Mouse (Mus musculus) lung, embryonic 15.5 days (tissue): ENCODE measurements at regions not wholly inside any gene's neighbourhood (a gene's known extent, or its start where the extent isn't known, plus 50 kb on each side); places are given as distances from the start of the nearest gene placed in this dataset.

Experiments used
- ATAC-seq: fragments of 200-750 bp; cut with Nextera tagmentation; 2 replicates; pipeline ENCODE4 v1.8.0; 2017; ENCODE audit warnings: moderate number of reproducible peaks, borderline replicate concordance; ENCODE audit not compliant: low FRiP score, low TSS enrichment; ENCODE audit errors: extremely low read depth
- H3K27ac ChIP-seq: fragments of 300-500 bp; sonication (generic); 2 replicates; pipeline ENCODE4 v1.5.1; 2015; ENCODE audit warnings: moderate library complexity, mild to moderate bottlenecking, inconsistent platforms
- H3K27me3 ChIP-seq: fragments of 300-500 bp; sonication (generic); 2 replicates; pipeline ENCODE4 v1.6.1; 2015; ENCODE audit warnings: inconsistent platforms
- H3K36me3 ChIP-seq: fragments of 300-500 bp; sonication (generic); 2 replicates; pipeline ENCODE4 v1.6.1; 2015; ENCODE audit warnings: inconsistent platforms
- H3K4me1 ChIP-seq: fragments of 300-500 bp; sonication (generic); 2 replicates; pipeline ENCODE4 v1.6.1; 2015; ENCODE audit warnings: inconsistent platforms
- H3K4me2 ChIP-seq: fragments of 300-500 bp; sonication (generic); 2 replicates; pipeline ENCODE4 v1.6.1; 2015; ENCODE audit warnings: inconsistent platforms, mild to moderate bottlenecking, moderate library complexity
- H3K4me3 ChIP-seq: fragments of 300-500 bp; sonication (generic); 2 replicates; pipeline ENCODE4 v1.5.1; 2015; ENCODE audit warnings: mild to moderate bottlenecking, inconsistent platforms
- H3K9ac ChIP-seq: fragments of 300-500 bp; sonication (generic); 2 replicates; pipeline ENCODE4 v1.6.1; 2015; ENCODE audit warnings: inconsistent platforms
- H3K9me3 ChIP-seq: fragments of 300-500 bp; sonication (generic); 2 replicates; pipeline ENCODE4 v1.6.1; 2016; ENCODE audit warnings: inconsistent platforms
- WGBS: fragments of 180-500 bp; shearing (Covaris S2); methylation state at CpG from one replicate; pipeline ENCODE4 v1.1.7; 2015; 5-methylcytosine and 5-hydroxymethylcytosine counted together

GRCm38 (mm10) chr6:4413201-4413600 lies 91.4 kb upstream of the Col1a2 start:
- Histone ChIP-seq H3K27ac (no peak overlapping the region), H3K9ac (no peak overlapping the region), H3K4me1 (0 out of 2 replicates have a peak, but pooled peaks cover 3% of the 10 kb centered on the region), H3K4me2 (no peak overlapping the region), H3K9me3 (no peaks in the 10 kb centered on the region), H3K36me3 (no peaks in the 10 kb centered on the region), H3K27me3 (no peaks in the 10 kb centered on the region), H3K4me3 (no peak overlapping the region)
- ATAC-seq = no peak
- 83% methylated on average over 3 of the region's 3 CpGs for WGBS

DNA sequence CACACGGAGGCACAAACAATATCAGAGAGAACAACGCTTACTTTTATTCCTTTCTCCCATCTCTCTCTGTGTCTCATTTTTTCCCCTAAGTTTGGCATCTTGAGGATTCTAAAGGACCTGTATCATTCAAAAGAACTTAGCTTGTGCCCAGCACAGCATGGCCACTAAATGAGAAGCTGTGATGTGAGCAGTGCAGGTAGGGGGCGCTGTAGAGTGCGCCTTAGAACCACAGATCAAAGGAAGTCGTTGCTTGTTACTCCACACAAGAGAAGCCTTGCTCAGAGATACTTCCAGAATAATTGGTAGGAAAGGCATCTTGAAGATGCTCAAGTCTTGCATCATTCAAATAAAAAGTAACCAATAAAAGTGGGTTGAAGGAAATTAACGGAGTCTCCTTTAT lies 90.4 kb upstream of the Col1a2 start:
- no peak overlapping the region for H3K27ac ChIP-seq
- H3K4me1 ChIP-seq = peaks cover 11% of the 10 kb centered on the region
- H3K36me3 ChIP-seq = no peaks in the 10 kb centered on the region
- H3K9ac ChIP-seq = no peak overlapping the region
- no peak overlapping the region for H3K4me2 ChIP-seq
- H3K9me3 ChIP-seq = no peaks in the 10 kb centered on the region
- ATAC-seq = no peak
- no peaks in the 10 kb centered on the region for H3K27me3 ChIP-seq
- WGBS = 40% methylated on average over 6 of the region's 6 CpGs
- no peak overlapping the region for H3K4me3 ChIP-seq

DNA sequence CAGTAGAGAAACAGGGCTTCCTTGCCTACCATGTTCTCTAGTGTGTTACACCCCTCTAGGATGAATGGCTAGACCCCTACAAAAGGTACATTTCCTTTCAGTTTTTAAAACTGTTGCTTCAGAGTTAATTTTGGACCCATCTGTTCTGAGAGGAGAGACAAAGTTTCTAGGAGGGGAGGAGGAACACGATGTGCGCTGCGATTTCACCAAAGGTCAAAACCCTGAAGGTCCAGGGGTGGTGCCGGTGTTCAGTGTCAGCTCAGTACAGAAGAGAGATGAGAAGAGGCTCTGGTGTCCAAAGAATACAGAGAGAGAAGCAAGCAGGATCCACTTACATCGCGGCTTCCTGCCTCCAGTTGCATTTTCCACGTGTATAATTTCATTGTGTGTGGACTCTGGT lies 89.4 kb upstream of the Col1a2 start:
- no peaks in the 10 kb centered on the region for H3K9me3 ChIP-seq
- no peaks in the 10 kb centered on the region for H3K27me3 ChIP-seq
- no peak overlapping the region for H3K27ac ChIP-seq
- H3K36me3 ChIP-seq = no peaks in the 10 kb centered on the region
- H3K9ac ChIP-seq = no peak overlapping the region
- ATAC-seq = no peak
- H3K4me1 ChIP-seq = peaks cover 13% of the 10 kb centered on the region
- WGBS = 76% methylated on average over 7 of the region's 7 CpGs
- no peak overlapping the region for H3K4me3 ChIP-seq
- no peak overlapping the region for H3K4me2 ChIP-seq

DNA sequence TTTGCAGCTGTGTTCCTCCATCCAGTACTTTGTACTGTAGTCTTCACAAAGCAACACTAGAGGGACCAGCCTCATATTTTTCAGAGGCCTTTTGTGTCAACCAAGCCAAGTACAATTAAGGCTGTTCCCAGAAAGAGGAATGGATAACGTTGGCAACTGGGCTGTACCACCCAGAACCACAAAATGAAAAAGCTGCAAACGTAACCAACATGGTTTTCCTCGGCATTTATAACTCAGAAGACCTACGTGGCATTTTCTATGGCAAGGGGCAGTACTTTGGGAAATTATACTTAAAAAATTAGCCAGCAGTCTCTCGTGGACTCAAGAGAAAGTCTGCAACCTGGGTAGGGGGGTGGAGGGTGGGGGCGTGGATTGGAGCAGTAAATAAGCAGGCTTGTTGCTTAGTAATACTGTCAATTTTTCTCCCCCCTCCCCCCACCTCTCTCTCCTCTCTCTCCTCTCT lies 87.3 kb upstream of the Col1a2 start:
- ATAC-seq = peak; percentile 87; the same call in 1 of the 2 replicates

GRCm38 (mm10) chr6:4418376-4418775 lies 86.2 kb upstream of the Col1a2 start:
- ATAC-seq = no peak
- peaks cover 13% of the 10 kb centered on the region for H3K4me1 ChIP-seq
- H3K27ac ChIP-seq = peak overlapping the region; percentile 86
- H3K4me2 ChIP-seq = no peak overlapping the region
- WGBS = 47% methylated on average over 10 of the region's 10 CpGs
- no peaks in the 10 kb centered on the region for H3K36me3 ChIP-seq
- no peak overlapping the region for H3K4me3 ChIP-seq
- H3K9ac ChIP-seq = no peak overlapping the region
- H3K27me3 ChIP-seq = no peaks in the 10 kb centered on the region
- H3K9me3 ChIP-seq = no peaks in the 10 kb centered on the region

More for the DNA sequence above, 87.3 kb upstream of the Col1a2 start:
- no peaks in the 10 kb centered on the region for H3K9me3 ChIP-seq
- H3K4me3 ChIP-seq = peak overlapping the region; percentile 24; the same call in 1 of the 2 replicates
- no peaks in the 10 kb centered on the region for H3K27me3 ChIP-seq
- H3K27ac ChIP-seq = peak overlapping the region; percentile 67
- no peak overlapping the region for H3K9ac ChIP-seq
- H3K4me2 ChIP-seq = peak overlapping the region; percentile 48
- H3K36me3 ChIP-seq = no peaks in the 10 kb centered on the region
- WGBS = 22% methylated on average over 6 of the region's 6 CpGs
- peaks cover 13% of the 10 kb centered on the region for H3K4me1 ChIP-seq

DNA sequence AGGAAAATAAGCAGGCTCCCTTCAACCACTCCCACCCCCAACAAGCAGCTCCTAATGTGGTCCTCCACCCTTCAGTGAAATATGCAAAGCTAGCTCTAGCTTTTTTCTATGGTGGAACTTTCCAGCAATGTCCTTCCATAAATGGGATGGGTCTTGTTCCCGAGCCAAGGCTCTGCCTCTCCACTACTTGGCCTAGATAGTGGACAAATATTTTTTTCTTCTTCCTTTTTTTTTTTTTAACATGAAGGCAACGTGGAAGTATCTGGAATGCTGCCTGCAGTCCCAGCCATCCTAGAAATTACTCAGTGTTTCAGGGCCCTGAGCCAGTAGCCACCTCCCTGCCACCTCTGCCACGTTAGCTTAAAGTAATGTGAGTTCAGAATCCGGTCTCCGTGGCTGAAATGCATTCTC lies 85.7 kb upstream of the Col1a2 start:
- H3K9ac ChIP-seq = no peak overlapping the region
- WGBS = 26% methylated on average over 5 of the region's 5 CpGs
- H3K27me3 ChIP-seq = no peaks in the 10 kb centered on the region
- no peaks in the 10 kb centered on the region for H3K36me3 ChIP-seq
- no peak overlapping the region for H3K4me3 ChIP-seq
- H3K27ac ChIP-seq = peak overlapping the region; percentile 86
- peaks cover 13% of the 10 kb centered on the region for H3K4me1 ChIP-seq
- no peak overlapping the region for H3K4me2 ChIP-seq
- peak; percentile 67 for ATAC-seq
- H3K9me3 ChIP-seq = no peaks in the 10 kb centered on the region

DNA sequence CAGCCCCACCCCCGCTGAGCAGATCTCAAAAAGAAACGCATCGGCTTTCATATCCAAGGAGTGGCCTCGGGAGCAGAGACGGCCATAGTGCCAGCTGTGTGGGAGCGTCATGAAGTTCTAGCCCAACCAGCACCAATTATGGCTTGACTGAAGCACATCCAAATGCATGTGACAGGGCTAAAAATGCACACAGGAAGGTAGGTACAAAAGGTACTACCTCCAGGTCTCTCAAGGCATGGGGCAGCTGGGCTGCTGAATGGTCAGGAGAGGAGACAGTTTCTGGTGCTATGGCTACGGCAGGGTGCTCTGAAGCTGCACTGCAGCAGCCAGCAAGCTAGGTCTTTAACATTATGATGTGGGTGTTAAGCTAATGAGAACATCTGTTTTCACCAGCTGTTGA lies 83.1 kb upstream of the Col1a2 start:
- no peak for ATAC-seq
- no peaks in the 10 kb centered on the region for H3K9me3 ChIP-seq
- WGBS = 76% methylated on average over 7 of the region's 7 CpGs
- H3K36me3 ChIP-seq = no peaks in the 10 kb centered on the region
- H3K4me3 ChIP-seq = no peak overlapping the region
- no peak overlapping the region for H3K4me2 ChIP-seq
- H3K27me3 ChIP-seq = no peaks in the 10 kb centered on the region
- H3K4me1 ChIP-seq = peaks cover 13% of the 10 kb centered on the region
- no peak overlapping the region for H3K27ac ChIP-seq
- H3K9ac ChIP-seq = no peak overlapping the region

- 0 out of 2 replicates have a peak, but pooled peaks cover 6% of the 10 kb centered on the region for H3K4me1 ChIP-seq
- no peak overlapping the region for H3K4me3 ChIP-seq
- H3K9me3 ChIP-seq = no peaks in the 10 kb centered on the region
- WGBS = 94% methylated on average over 4 of the region's 4 CpGs
- no peak overlapping the region for H3K9ac ChIP-seq
- no peaks in the 10 kb centered on the region for H3K27me3 ChIP-seq
- H3K27ac ChIP-seq = no peak overlapping the region
- no peak overlapping the region for H3K4me2 ChIP-seq
- no peaks in the 10 kb centered on the region for H3K36me3 ChIP-seq
- no peak for ATAC-seq
These were observed 77.5 kb upstream of the Col1a2 start for GRCm38 (mm10) chr6:4427122-4427521.

DNA sequence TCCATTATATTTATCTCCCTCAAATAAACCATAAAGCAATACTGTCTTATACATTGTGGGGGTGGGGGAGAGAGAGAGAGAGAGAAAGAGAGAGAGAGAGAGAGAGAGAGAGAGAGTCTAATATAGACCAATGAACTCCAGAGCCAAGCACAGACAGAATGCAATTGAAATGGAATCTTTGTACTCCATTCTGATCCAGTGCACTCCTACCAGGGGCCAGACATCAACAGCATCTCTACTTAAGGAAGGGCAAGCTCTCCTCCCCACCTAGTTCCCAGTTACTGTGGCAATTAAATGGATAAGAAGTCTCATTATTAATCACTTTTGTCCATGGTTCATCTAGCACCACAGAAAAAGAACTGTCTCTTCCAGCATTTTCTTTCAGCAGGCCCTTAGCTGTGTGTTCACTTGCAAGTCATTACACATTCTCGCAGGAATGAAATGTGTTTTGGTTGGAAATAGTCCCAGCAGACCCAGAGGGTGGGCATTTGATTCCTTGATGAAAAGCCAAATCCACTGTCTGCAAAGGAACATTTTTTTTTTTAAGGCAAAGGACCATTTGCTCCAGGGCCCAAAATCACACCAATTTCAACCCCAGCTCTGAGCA lies 73.8 kb upstream of the Col1a2 start:
- H3K4me1 ChIP-seq = 0 out of 2 replicates have a peak, but pooled peaks cover 6% of the 10 kb centered on the region
- H3K27me3 ChIP-seq = no peaks in the 10 kb centered on the region
- no peaks in the 10 kb centered on the region for H3K9me3 ChIP-seq
- H3K36me3 ChIP-seq = no peaks in the 10 kb centered on the region
- peak; percentile 55 for ATAC-seq
- no peak overlapping the region for H3K4me3 ChIP-seq
- no peak overlapping the region for H3K9ac ChIP-seq
- H3K27ac ChIP-seq = peak overlapping the region; percentile 74
- no peak overlapping the region for H3K4me2 ChIP-seq
- WGBS = 50% methylated on average over 1 of the region's 1 CpGs

DNA sequence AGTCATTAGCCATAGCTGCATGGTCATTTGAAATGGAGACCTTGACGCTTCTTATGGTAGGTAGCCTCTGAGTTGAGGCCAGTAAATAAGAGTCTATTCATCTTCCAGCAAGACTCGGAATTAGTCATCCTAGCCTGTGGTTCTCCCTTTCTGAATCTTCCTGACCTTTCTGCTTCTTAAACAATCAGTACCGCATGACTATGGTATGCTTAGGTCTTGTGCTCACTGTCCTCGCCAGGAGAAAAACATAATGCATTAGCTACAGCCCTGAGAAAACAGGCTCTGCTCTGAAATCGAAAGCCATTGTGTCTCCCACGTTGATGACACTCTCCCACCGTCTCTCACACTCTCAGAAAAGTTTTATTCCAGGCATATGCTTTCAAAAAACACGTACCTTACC lies 72.4 kb upstream of the Col1a2 start:
- 0 out of 2 replicates have a peak, but pooled peaks cover 6% of the 10 kb centered on the region for H3K4me1 ChIP-seq
- H3K9me3 ChIP-seq = no peaks in the 10 kb centered on the region
- H3K27me3 ChIP-seq = no peaks in the 10 kb centered on the region
- H3K4me2 ChIP-seq = no peak overlapping the region
- H3K9ac ChIP-seq = no peak overlapping the region
- H3K36me3 ChIP-seq = no peaks in the 10 kb centered on the region
- H3K4me3 ChIP-seq = no peak overlapping the region
- H3K27ac ChIP-seq = 0 out of 2 replicates have a peak overlapping the region, but pooled peaks have one; percentile 37
- 81% methylated on average over 8 of the region's 8 CpGs for WGBS
- no peak for ATAC-seq

DNA sequence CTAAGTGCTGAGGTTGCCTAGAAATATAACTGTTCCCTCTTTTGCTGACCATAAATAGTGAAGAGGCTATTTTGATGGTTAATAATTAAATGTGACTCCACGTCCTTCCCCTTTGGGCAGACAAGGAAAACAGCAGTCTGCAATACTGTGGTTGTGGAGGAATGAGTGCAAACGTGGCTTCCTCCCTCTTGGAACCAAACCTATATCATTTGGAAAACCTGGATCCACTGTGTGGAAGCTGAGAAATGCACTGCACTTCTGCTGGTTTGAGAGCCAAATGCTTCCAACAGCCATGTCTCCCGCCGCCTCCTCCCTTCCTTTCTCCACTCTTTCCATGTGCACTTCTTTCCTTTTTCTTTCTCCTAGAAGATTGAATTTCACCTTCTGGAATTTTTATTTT lies 68.2 kb upstream of the Col1a2 start:
- WGBS = 63% methylated on average over 4 of the region's 4 CpGs
- Histone ChIP-seq H3K9ac (no peak overlapping the region), H3K27me3 (no peaks in the 10 kb centered on the region), H3K36me3 (no peaks in the 10 kb centered on the region), H3K27ac (no peak overlapping the region), H3K9me3 (no peaks in the 10 kb centered on the region), H3K4me3 (no peak overlapping the region), H3K4me1 (0 out of 2 replicates have a peak, but pooled peaks cover 3% of the 10 kb centered on the region), H3K4me2 (no peak overlapping the region)
- ATAC-seq = no peak

GRCm38 (mm10) chr6:4436874-4437273 lies 67.7 kb upstream of the Col1a2 start:
- H3K27me3 ChIP-seq = no peaks in the 10 kb centered on the region
- no peaks in the 10 kb centered on the region for H3K9me3 ChIP-seq
- no peak overlapping the region for H3K4me3 ChIP-seq
- 0 out of 2 replicates have a peak, but pooled peaks cover under 1% of the 10 kb centered on the region for H3K4me1 ChIP-seq
- no peak overlapping the region for H3K27ac ChIP-seq
- no peaks in the 10 kb centered on the region for H3K36me3 ChIP-seq
- no peak for ATAC-seq
- no peak overlapping the region for H3K9ac ChIP-seq
- 72% methylated on average over 1 of the region's 1 CpGs for WGBS
- H3K4me2 ChIP-seq = no peak overlapping the region
